Mouse (Mus musculus): Measurements from ENCODE around the gene Sp9. TPM values are rescaled to one million over a fixed set of nuclear protein-coding genes. Genes with fewer than 3 reads are reported as not detected.

Gene Sp9
- polyA plus RNA-seq, 1 experiment from 2014 or later, result 0.92 TPM

GRCm38 (mm10) chr2:73266623-73267022, 5.1 kb upstream of the Sp9 start:
- 57% methylated on average over 1 of the region's 1 CpGs for WGBS
- ATAC-seq (ENCODE audit: insufficient number of reproducible peaks, low FRiP score, low TSS enrichment, low read depth) (no peak), DNase-seq (ENCODE audit: low spot score) (no peak)
- no peak overlapping the region for H3K9ac ChIP-seq (ENCODE audit: low read length)
- no peak overlapping the region for H3K4me2 ChIP-seq (ENCODE audit: low read depth, severe bottlenecking)
- H3K9me3 ChIP-seq (ENCODE audit: control insufficient read depth, low read length), result no peaks in the 10 kb centered on the region
- peaks cover 17% of the 10 kb centered on the region for H3K4me1 ChIP-seq (ENCODE audit: control insufficient read depth, insufficient read depth, low read length)
- H3K4me3 ChIP-seq (ENCODE audit: low read depth, low read length), result no peak overlapping the region
- no peaks in the 10 kb centered on the region for H3K36me3 ChIP-seq (ENCODE audit: control insufficient read depth, insufficient read depth, low read length)
- no peak overlapping the region for H3K27ac ChIP-seq (replicated peaks; ENCODE audit: low read depth, low read length)
- H3K27me3 ChIP-seq (ENCODE audit: control insufficient read depth, insufficient read depth, low read length), result peaks cover 73% of the 10 kb centered on the region

GRCm38 (mm10) chr2:73267231-73267630, 4.5 kb upstream of the Sp9 start:
- no peak overlapping the region for H3K9ac ChIP-seq (ENCODE audit: low read length)
- ATAC-seq (ENCODE audit: insufficient number of reproducible peaks, low FRiP score, low TSS enrichment, low read depth) (no peak), DNase-seq (ENCODE audit: low spot score) (no peak)
- no peak overlapping the region for H3K27ac ChIP-seq (replicated peaks; ENCODE audit: low read depth, low read length)
- H3K4me3 ChIP-seq (ENCODE audit: low read depth, low read length), result no peak overlapping the region
- H3K4me1 ChIP-seq (ENCODE audit: control insufficient read depth, insufficient read depth, low read length), result peaks cover 20% of the 10 kb centered on the region
- WGBS, result 21% methylated on average over 3 of the region's 3 CpGs
- no peaks in the 10 kb centered on the region for H3K36me3 ChIP-seq (ENCODE audit: control insufficient read depth, insufficient read depth, low read length)
- no peaks in the 10 kb centered on the region for H3K9me3 ChIP-seq (ENCODE audit: control insufficient read depth, low read length)
- peaks cover 76% of the 10 kb centered on the region for H3K27me3 ChIP-seq (ENCODE audit: control insufficient read depth, insufficient read depth, low read length)
- H3K4me2 ChIP-seq (ENCODE audit: low read depth, severe bottlenecking), result no peak overlapping the region

- Histone ChIP-seq H3K4me2 (ENCODE audit: low read depth, severe bottlenecking) (no peak overlapping the region), H3K9ac (ENCODE audit: low read length) (no peak overlapping the region), H3K9me3 (ENCODE audit: control insufficient read depth, low read length) (no peaks in the 10 kb centered on the region), H3K4me1 (ENCODE audit: control insufficient read depth, insufficient read depth, low read length) (peaks cover 20% of the 10 kb centered on the region), H3K4me3 (ENCODE audit: low read depth, low read length) (no peak overlapping the region), H3K27me3 (ENCODE audit: control insufficient read depth, insufficient read depth, low read length) (peaks cover 74% of the 10 kb centered on the region), H3K27ac (replicated peaks; ENCODE audit: low read depth, low read length) (no peak overlapping the region), H3K36me3 (ENCODE audit: control insufficient read depth, insufficient read depth, low read length) (no peaks in the 10 kb centered on the region)
- ATAC-seq (ENCODE audit: insufficient number of reproducible peaks, low FRiP score, low TSS enrichment, low read depth), result no peak
- 2% methylated on average over 4 of the region's 4 CpGs for WGBS
- DNase-seq (ENCODE audit: low spot score), result no peak
These were observed 3.9 kb upstream of the Sp9 start for GRCm38 (mm10) chr2:73267818-73268217.

GRCm38 (mm10) chr2:73268281-73268680, 3.4 kb upstream of the Sp9 start:
- Histone ChIP-seq H3K36me3 (ENCODE audit: control insufficient read depth, insufficient read depth, low read length) (no peaks in the 10 kb centered on the region), H3K4me3 (ENCODE audit: low read depth, low read length) (no peak overlapping the region), H3K4me1 (ENCODE audit: control insufficient read depth, insufficient read depth, low read length) (peaks cover 23% of the 10 kb centered on the region), H3K4me2 (ENCODE audit: low read depth, severe bottlenecking) (no peak overlapping the region), H3K9ac (ENCODE audit: low read length) (no peak overlapping the region), H3K9me3 (ENCODE audit: control insufficient read depth, low read length) (no peaks in the 10 kb centered on the region), H3K27me3 (ENCODE audit: control insufficient read depth, insufficient read depth, low read length) (peaks cover 79% of the 10 kb centered on the region), H3K27ac (replicated peaks; ENCODE audit: low read depth, low read length) (no peak overlapping the region)
- WGBS, result under 1% methylated on average over 12 of the region's 12 CpGs
- ATAC-seq (ENCODE audit: insufficient number of reproducible peaks, low FRiP score, low TSS enrichment, low read depth) (no peak), DNase-seq (ENCODE audit: low spot score) (peak; percentile 56)

GRCm38 (mm10) chr2:73268836-73269395, 2.8 kb upstream of the Sp9 start:
- DNase-seq (ENCODE audit: low spot score), result no peak
- no peaks in the 10 kb centered on the region for H3K36me3 ChIP-seq (ENCODE audit: control insufficient read depth, insufficient read depth, low read length)
- peaks cover 27% of the 10 kb centered on the region for H3K4me1 ChIP-seq (ENCODE audit: control insufficient read depth, insufficient read depth, low read length)
- no peak overlapping the region for H3K4me2 ChIP-seq (ENCODE audit: low read depth, severe bottlenecking)
- no peak overlapping the region for H3K9ac ChIP-seq (ENCODE audit: low read length)
- H3K4me3 ChIP-seq (ENCODE audit: low read depth, low read length), result no peak overlapping the region
- H3K27me3 ChIP-seq (ENCODE audit: control insufficient read depth, insufficient read depth, low read length), result peaks cover 83% of the 10 kb centered on the region
- WGBS, result 6% methylated on average over 8 of the region's 8 CpGs
- no peak overlapping the region for H3K27ac ChIP-seq (replicated peaks; ENCODE audit: low read depth, low read length)
- no peak for ATAC-seq (ENCODE audit: insufficient number of reproducible peaks, low FRiP score, low TSS enrichment, low read depth)
- no peaks in the 10 kb centered on the region for H3K9me3 ChIP-seq (ENCODE audit: control insufficient read depth, low read length)

GRCm38 (mm10) chr2:73269666-73270065, 2.1 kb upstream of the Sp9 start:
- peaks cover 23% of the 10 kb centered on the region for H3K4me1 ChIP-seq (ENCODE audit: control insufficient read depth, insufficient read depth, low read length)

GRCm38 (mm10) chr2:73270071-73270592, 1.6 kb upstream of the Sp9 start:
- ATAC-seq (ENCODE audit: insufficient number of reproducible peaks, low FRiP score, low TSS enrichment, low read depth) (no peak), DNase-seq (ENCODE audit: low spot score) (no peak)
- peaks cover 78% of the 10 kb centered on the region for H3K27me3 ChIP-seq (ENCODE audit: control insufficient read depth, insufficient read depth, low read length)
- H3K9ac ChIP-seq (ENCODE audit: low read length), result no peak overlapping the region
- peaks cover 24% of the 10 kb centered on the region for H3K4me1 ChIP-seq (ENCODE audit: control insufficient read depth, insufficient read depth, low read length)
- H3K27ac ChIP-seq (replicated peaks; ENCODE audit: low read depth, low read length), result no peak overlapping the region
- H3K9me3 ChIP-seq (ENCODE audit: control insufficient read depth, low read length), result no peaks in the 10 kb centered on the region
- H3K4me3 ChIP-seq (ENCODE audit: low read depth, low read length), result no peak overlapping the region
- under 1% methylated on average over 14 of the region's 14 CpGs for WGBS
- H3K4me2 ChIP-seq (ENCODE audit: low read depth, severe bottlenecking), result no peak overlapping the region
- no peaks in the 10 kb centered on the region for H3K36me3 ChIP-seq (ENCODE audit: control insufficient read depth, insufficient read depth, low read length)

More at GRCm38 (mm10) chr2:73269666-73270065, 2.1 kb upstream of the Sp9 start:
- Histone ChIP-seq H3K4me2 (ENCODE audit: low read depth, severe bottlenecking) (no peak overlapping the region), H3K27me3 (ENCODE audit: control insufficient read depth, insufficient read depth, low read length) (peaks cover 82% of the 10 kb centered on the region), H3K36me3 (ENCODE audit: control insufficient read depth, insufficient read depth, low read length) (no peaks in the 10 kb centered on the region), H3K27ac (replicated peaks; ENCODE audit: low read depth, low read length) (no peak overlapping the region), H3K4me3 (ENCODE audit: low read depth, low read length) (no peak overlapping the region), H3K9me3 (ENCODE audit: control insufficient read depth, low read length) (no peaks in the 10 kb centered on the region), H3K9ac (ENCODE audit: low read length) (no peak overlapping the region)
- WGBS, result 0% methylated on average over 17 of the region's 17 CpGs
- no peak for ATAC-seq (ENCODE audit: insufficient number of reproducible peaks, low FRiP score, low TSS enrichment, low read depth)
- DNase-seq (ENCODE audit: low spot score), result peak; percentile 55

- WGBS, result under 1% methylated on average over 38 of the region's 38 CpGs
- Histone ChIP-seq H3K9me3 (ENCODE audit: control insufficient read depth, low read length) (no peaks in the 10 kb centered on the region), H3K27ac (replicated peaks; ENCODE audit: low read depth, low read length) (no peak overlapping the region), H3K27me3 (ENCODE audit: control insufficient read depth, insufficient read depth, low read length) (peaks cover 72% of the 10 kb centered on the region), H3K4me1 (ENCODE audit: control insufficient read depth, insufficient read depth, low read length) (peaks cover 24% of the 10 kb centered on the region), H3K4me2 (ENCODE audit: low read depth, severe bottlenecking) (peak overlapping the region; percentile 15; the same call in 1 of the 2 replicates), H3K4me3 (ENCODE audit: low read depth, low read length) (no peak overlapping the region), H3K36me3 (ENCODE audit: control insufficient read depth, insufficient read depth, low read length) (no peaks in the 10 kb centered on the region), H3K9ac (ENCODE audit: low read length) (no peak overlapping the region)
- DNase-seq (ENCODE audit: low spot score) (peak; percentile 70), ATAC-seq (ENCODE audit: insufficient number of reproducible peaks, low FRiP score, low TSS enrichment, low read depth) (no peak)
These were observed 899 bp upstream of the Sp9 start for GRCm38 (mm10) chr2:73270593-73271458.

Data from limb, embryonic 11.5 days (tissue).